Comparison of ENCODE assay signal across 17 mouse cellular contexts in the genomic region with DNA sequence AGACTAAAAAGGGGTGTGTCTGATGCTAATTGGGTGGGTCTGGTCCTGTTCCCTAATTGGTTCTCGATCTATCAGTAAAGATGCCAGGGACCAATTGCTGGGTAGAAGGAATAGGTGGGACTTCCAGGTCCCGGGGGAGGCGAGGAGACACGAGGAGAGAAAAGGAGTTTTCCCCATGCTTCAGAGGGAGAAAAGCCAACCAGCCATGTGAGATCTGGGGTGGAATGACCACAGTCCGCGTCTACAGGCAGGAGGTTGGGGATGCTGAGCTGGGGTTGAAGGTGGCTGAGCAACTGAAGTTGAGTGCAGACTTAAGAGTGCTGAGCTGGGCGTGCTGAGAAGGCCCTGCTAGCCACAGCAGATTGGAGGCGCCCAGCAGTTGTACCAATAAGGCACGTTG. TPM values are rescaled to one million over a fixed set of nuclear protein-coding genes. Genes with fewer than 3 reads are reported as not detected.
DNase-seq lines count a peak whose midpoint lies in the region; ATAC-seq lines count a peak whose summit lies in the region.
"Had no signal": no experiment of that assay in that cellular context is flagged by ENCODE, and none has a peak within 500 bp of the region (broad histone marks: within the 10 kb centered on the region; RNA-seq: fewer than 3 reads in every experiment).

No protein-coding gene starts in this region.

- peaks cover 10% of the 10 kb centered on the region for H3K4me1 ChIP-seq in forebrain, embryonic 13.5 days
- H3K4me1 ChIP-seq in forebrain, embryonic 11.5 days (replicated peaks; ENCODE audit: control insufficient read depth, insufficient read depth, low read length), result peaks cover 8% of the 10 kb centered on the region; the same call in 1 of the 2 replicates
- H3K4me1 ChIP-seq in forebrain, embryonic 14.5 days (ENCODE audit: control insufficient read depth, insufficient read depth, low read length), result peaks cover 3% of the 10 kb centered on the region; the same call in 1 of the 2 replicates
- peaks cover 26% of the 10 kb centered on the region for H3K4me1 ChIP-seq in limb, embryonic 15.5 days

- H3K27ac ChIP-seq in forebrain, embryonic 13.5 days, result peak overlapping the region; percentile 54; the same call in 1 of the 2 replicates
- H3K27ac ChIP-seq in forebrain, embryonic 11.5 days (ENCODE audit: low read depth, low read length), result no peak overlapping the region
- no peak overlapping the region for H3K27ac ChIP-seq in forebrain, embryonic 14.5 days (ENCODE audit: low read depth, low read length)
- peak overlapping the region; percentile 9; the same call in 1 of the 2 replicates for H3K27ac ChIP-seq in limb, embryonic 15.5 days
- H3K27ac ChIP-seq: hindbrain, embryonic 10.5 days had no signal

- peak; percentile 31; the same call in 1 of the 2 replicates for ATAC-seq in forebrain, embryonic 13.5 days
- no peak for ATAC-seq in forebrain, embryonic 11.5 days (replicated peaks; ENCODE audit: low FRiP score)
- peak; percentile 53; the same call in 1 of the 2 replicates for ATAC-seq in forebrain, embryonic 14.5 days
- ATAC-seq in limb, embryonic 15.5 days (ENCODE audit: insufficient number of reproducible peaks, low FRiP score, low TSS enrichment, low read depth), result no peak
- ATAC-seq: activated CD4-positive, CD25-positive, alpha-beta regulatory T cell, adult 4 months; inflammation-experienced regulatory T-cells, adult 6 months; lung, postnatal 0 days had no signal

- no peaks in the 10 kb centered on the region for H3K27me3 ChIP-seq in forebrain, embryonic 13.5 days
- no peaks in the 10 kb centered on the region for H3K27me3 ChIP-seq in forebrain, embryonic 11.5 days (ENCODE audit: control insufficient read depth, insufficient read depth, low read length)
- no peaks in the 10 kb centered on the region for H3K27me3 ChIP-seq in forebrain, embryonic 14.5 days (replicated peaks; ENCODE audit: control insufficient read depth, insufficient read depth, low read length)
- no peaks in the 10 kb centered on the region for H3K27me3 ChIP-seq in limb, embryonic 15.5 days

- H3K9me3 ChIP-seq in forebrain, embryonic 13.5 days (replicated peaks), result no peaks in the 10 kb centered on the region
- H3K9me3 ChIP-seq in forebrain, embryonic 11.5 days (ENCODE audit: control insufficient read depth, low read length), result no peaks in the 10 kb centered on the region
- no peaks in the 10 kb centered on the region for H3K9me3 ChIP-seq in forebrain, embryonic 14.5 days (replicated peaks; ENCODE audit: control insufficient read depth, low read length)
- H3K9me3 ChIP-seq in limb, embryonic 15.5 days, result no peaks in the 10 kb centered on the region
- H3K9me3 ChIP-seq: hindbrain, embryonic 10.5 days had no signal

- no peaks in the 10 kb centered on the region for H3K36me3 ChIP-seq in forebrain, embryonic 13.5 days (ENCODE audit: poor library complexity, severe bottlenecking)
- H3K36me3 ChIP-seq in forebrain, embryonic 11.5 days (ENCODE audit: control insufficient read depth, insufficient read depth, low read length), result no peaks in the 10 kb centered on the region
- H3K36me3 ChIP-seq in forebrain, embryonic 14.5 days (ENCODE audit: control insufficient read depth, insufficient read depth, low read length), result no peaks in the 10 kb centered on the region
- no peaks in the 10 kb centered on the region for H3K36me3 ChIP-seq in limb, embryonic 15.5 days
- H3K36me3 ChIP-seq: hindbrain, embryonic 10.5 days had no signal

- no peak overlapping the region for H3K4me2 ChIP-seq in forebrain, embryonic 13.5 days
- H3K4me2 ChIP-seq in forebrain, embryonic 11.5 days (ENCODE audit: low read depth, low read length, severe bottlenecking), result no peak overlapping the region
- H3K4me2 ChIP-seq in forebrain, embryonic 14.5 days (ENCODE audit: low read length), result no peak overlapping the region
- no peak overlapping the region; the same call in 1 of the 2 replicates for H3K4me2 ChIP-seq in limb, embryonic 15.5 days

- H3K4me3 ChIP-seq in forebrain, embryonic 13.5 days, result no peak overlapping the region
- H3K4me3 ChIP-seq in forebrain, embryonic 11.5 days (ENCODE audit: low read depth, low read length), result no peak overlapping the region
- H3K4me3 ChIP-seq in forebrain, embryonic 14.5 days (ENCODE audit: low read depth, low read length), result no peak overlapping the region
- H3K4me3 ChIP-seq in limb, embryonic 15.5 days, result no peak overlapping the region
- H3K4me3 ChIP-seq: hindbrain, embryonic 10.5 days; myocyte had no signal

- DNase-seq in forebrain, embryonic 11.5 days (ENCODE audit: low spot score), result no peak
- peak; percentile 69 for DNase-seq in ES-CJ7 (ENCODE audit: low read depth, low spot score)
- DNase-seq in forebrain, embryonic 14.5 days (ENCODE audit: low spot score), result peak; percentile 53
- DNase-seq in frontal cortex, adult 2 months (ENCODE audit: extremely low spot score in 1 of 2, low spot score in 1 of 2), result no peak
- DNase-seq in adrenal gland, postnatal 14 days, result no peak
- no peak for DNase-seq in cerebellum, postnatal 10 days
- DNase-seq: cerebellum, adult 11 months; spleen, adult 18-20 months; thymus, postnatal 25 days had no signal

- H3K9ac ChIP-seq in forebrain, embryonic 13.5 days, result no peak overlapping the region
- no peak overlapping the region for H3K9ac ChIP-seq in forebrain, embryonic 11.5 days (ENCODE audit: low read length)
- no peak overlapping the region for H3K9ac ChIP-seq in forebrain, embryonic 14.5 days (ENCODE audit: low read length)
- H3K9ac ChIP-seq in limb, embryonic 15.5 days, result no peak overlapping the region

- 58% methylated on average over 9 of the region's 9 CpGs for WGBS in forebrain, embryonic 13.5 days
- 59% methylated on average over 9 of the region's 9 CpGs for WGBS in forebrain, embryonic 11.5 days
- 61% methylated on average over 9 of the region's 9 CpGs for WGBS in forebrain, embryonic 14.5 days
- WGBS in limb, embryonic 15.5 days, result 55% methylated on average over 9 of the region's 9 CpGs

RNA-seq across cellular contexts. Expression of a gene that starts 37.0 kb away (rescaled TPM):
- polyA plus RNA-seq in forebrain, embryonic 13.5 days (2015; fragmentation: Nextera tagmentation; extraction: Ambion mirVana), result 3.7 and 3.8 TPM in 2 replicates
- 1.1 and 1.5 TPM in 2 replicates for polyA plus RNA-seq in forebrain, embryonic 11.5 days (2014; fragmentation: Nextera tagmentation; extraction: Ambion mirVana)
- polyA plus RNA-seq in forebrain, embryonic 14.5 days (2014; fragmentation: Nextera tagmentation; extraction: Ambion mirVana), result 10.8 and 14.3 TPM in 2 replicates
- polyA plus RNA-seq in limb, embryonic 15.5 days (2015; fragmentation: Nextera tagmentation; extraction: Ambion mirVana), result 3.9 and 5.9 TPM in 2 replicates
- 2.4 and 3.1 TPM in 2 replicates for polyA plus RNA-seq in frontal cortex, adult 2 months (2012; rRNA removed)
- total RNA-seq in adrenal gland, postnatal 14 days (2021), result 0.33 and 0.38 TPM in 2 replicates
- total RNA-seq: granulocyte monocyte progenitor cell, adult 5-6 weeks had no signal

Comparison
In these comparisons a context has a peak if more than half of its experiments do, and no peak if none do; other contexts are left out.
1. ATAC-seq: peak in forebrain, embryonic 13.5 days (single experiment) and forebrain, embryonic 14.5 days (single experiment); none in forebrain, embryonic 11.5 days (single experiment) and limb, embryonic 15.5 days (single experiment).
2. H3K27ac ChIP-seq: peak in forebrain, embryonic 13.5 days (single experiment) and limb, embryonic 15.5 days (single experiment); none in forebrain, embryonic 11.5 days (single experiment) and forebrain, embryonic 14.5 days (single experiment).
3. DNase-seq: peak in ES-CJ7 (single experiment) and forebrain, embryonic 14.5 days (single experiment); none in forebrain, embryonic 11.5 days (single experiment), frontal cortex, adult 2 months (0 of 2), adrenal gland, postnatal 14 days (single experiment) and cerebellum, postnatal 10 days (0 of 2).